Mouse (Mus musculus) bone marrow macrophage, adult 2 months (primary cell): ENCODE measurements around the gene Hapln3.

Experiments used
- CTCF ChIP-seq: IDR thresholded peaks from 2 replicates; pipeline ENCODE4 v1.5.1; 2012; ENCODE audit warnings: low read depth, mild to moderate bottlenecking, low read length, moderate library complexity
- POLR2A ChIP-seq: IDR thresholded peaks from 2 replicates; pipeline ENCODE4 v1.6.1; 2012; ENCODE audit warnings: mild to moderate bottlenecking, low read depth, low read length, borderline replicate concordance

- no peak for TF ChIP-seq POLR2A
- no peak for TF ChIP-seq CTCF
Observed at GRCm38 (mm10) chr7:79079212-79079611, 51.6 kb downstream of the Hapln3 start.
